Mouse (Mus musculus) large intestine, adult 2 months (tissue): ENCODE results near the gene Cd47. TPM values are rescaled to one million over a fixed set of nuclear protein-coding genes. Genes with fewer than 3 reads are reported as not detected.
"Not testable (repeated sequence)": the region's sequence is repeated elsewhere in the genome, so short reads cannot be mapped to it uniquely, and the experiment has no call there.

Experiments used
- DNase-seq: peaks from one replicate; pipeline ENCODE4 v3.0.0-alpha.2; 2012; ENCODE audit warnings: low read depth, low spot score
- WGBS: fragments of 180-500 bp; shearing (Covaris S2); methylation state at CpG from one replicate; pipeline ENCODE4 v1.1.7; 2018; 5-methylcytosine and 5-hydroxymethylcytosine counted together
- polyA plus RNA-seq: library from polyadenylated mRNA; depleted of rRNA; stranded (reverse); fragments of >200 nt; gene quantifications from 2 replicates; pipeline ENCODE4 v1.2.3, GENCODE M21; 2012

The Cd47 gene
- polyA plus RNA-seq, 1 experiment = 57.3 TPM

GRCm38 (mm10) chr16:49818146-49818545 lies 17.8 kb downstream of the Cd47 start:
- DNase-seq = no peak
- 69% methylated on average over 5 of the region's 5 CpGs for WGBS

- DNase-seq = peak; percentile 4
Measured at GRCm38 (mm10) chr16:49818627-49819026, 18.3 kb downstream of the Cd47 start.

GRCm38 (mm10) chr16:49819494-49819893 lies 19.2 kb downstream of the Cd47 start:
- WGBS = 87% methylated on average over 3 of the region's 3 CpGs
- DNase-seq = no peak

More at GRCm38 (mm10) chr16:49818627-49819026, 18.3 kb downstream of the Cd47 start:
- WGBS = 52% methylated on average over 6 of the region's 6 CpGs

DNA sequence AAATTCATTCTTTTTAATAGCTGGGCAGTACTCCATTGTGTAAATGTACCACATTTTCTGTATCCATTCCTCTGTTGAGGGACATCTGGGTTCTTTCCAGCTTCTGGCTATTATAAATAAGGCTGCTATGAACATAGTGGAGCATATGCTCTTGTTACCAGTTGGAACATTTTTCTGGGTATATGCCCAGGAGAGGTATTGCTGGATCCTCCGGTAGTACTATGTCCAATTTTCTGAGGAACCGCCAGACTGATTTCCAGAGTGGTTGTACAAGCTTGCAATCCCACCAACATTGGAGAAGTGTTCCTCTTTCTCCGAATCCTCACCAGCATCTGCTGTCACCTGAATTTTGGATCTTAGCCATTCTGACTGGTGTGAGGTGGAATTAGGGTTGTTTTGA lies 30.6 kb downstream of the Cd47 start:
- DNase-seq = not testable (repeated sequence)
- 93% methylated on average over 3 of the region's 3 CpGs for WGBS

- 70% methylated on average over 3 of the region's 3 CpGs for WGBS
- no peak for DNase-seq
Measured at GRCm38 (mm10) chr16:49832339-49832738, 32.0 kb downstream of the Cd47 start.

DNA sequence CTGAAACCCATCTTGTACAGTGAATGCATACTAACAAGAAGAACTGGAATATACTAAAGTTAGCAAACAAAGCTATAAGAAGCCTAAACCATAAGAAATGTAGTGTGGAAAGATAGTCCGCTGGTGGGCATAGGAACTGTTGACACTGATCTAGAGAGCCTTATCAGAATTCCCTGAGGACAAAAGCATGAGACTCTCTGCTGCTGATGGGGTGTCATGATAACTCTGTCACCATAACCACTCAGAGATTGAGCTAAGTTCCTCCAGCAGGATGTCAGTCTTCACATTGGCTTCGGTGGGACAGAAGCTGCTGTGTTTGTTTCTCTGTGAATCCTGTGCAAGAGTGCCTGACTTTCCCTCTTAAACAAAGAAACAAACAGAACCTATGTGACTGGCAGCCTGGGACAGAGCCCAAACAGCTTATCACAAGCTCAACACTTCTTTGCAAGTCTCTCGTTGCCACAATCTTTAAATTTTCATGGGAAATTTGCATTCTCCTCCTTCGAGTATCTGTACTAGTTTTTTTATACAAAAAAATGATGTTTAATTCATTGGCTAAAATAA lies 33.9 kb downstream of the Cd47 start:
- no peak for DNase-seq
- WGBS = 51% methylated on average over 4 of the region's 4 CpGs

- 81% methylated on average over 6 of the region's 6 CpGs for WGBS
- DNase-seq = no peak
Measured at GRCm38 (mm10) chr16:49836634-49837164, 36.4 kb downstream of the Cd47 start.

DNA sequence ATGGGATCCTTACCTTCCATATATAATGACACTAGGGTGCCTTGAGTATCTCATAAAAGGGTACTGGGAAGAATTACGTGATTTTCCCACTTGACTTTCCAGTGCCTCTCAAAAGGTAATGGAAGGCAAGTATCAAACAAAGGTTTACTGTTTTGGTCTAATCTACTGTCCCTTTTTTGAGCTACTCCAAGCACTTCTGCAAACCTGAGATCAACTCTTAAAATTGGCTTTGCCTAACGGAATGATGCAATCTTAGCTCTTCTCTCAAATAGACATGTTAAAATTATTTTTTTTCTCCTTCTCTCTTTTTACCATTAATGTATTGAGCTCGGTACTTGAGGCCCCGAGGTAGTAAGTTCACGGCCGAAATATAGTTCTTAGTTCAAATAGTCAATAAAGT lies 38.6 kb downstream of the Cd47 start:
- no peak for DNase-seq
- 72% methylated on average over 6 of the region's 6 CpGs for WGBS

- 46% methylated on average over 15 of the region's 15 CpGs for WGBS
- DNase-seq = no peak
Measured at GRCm38 (mm10) chr16:49839681-49840535, 39.6 kb downstream of the Cd47 start.

DNA sequence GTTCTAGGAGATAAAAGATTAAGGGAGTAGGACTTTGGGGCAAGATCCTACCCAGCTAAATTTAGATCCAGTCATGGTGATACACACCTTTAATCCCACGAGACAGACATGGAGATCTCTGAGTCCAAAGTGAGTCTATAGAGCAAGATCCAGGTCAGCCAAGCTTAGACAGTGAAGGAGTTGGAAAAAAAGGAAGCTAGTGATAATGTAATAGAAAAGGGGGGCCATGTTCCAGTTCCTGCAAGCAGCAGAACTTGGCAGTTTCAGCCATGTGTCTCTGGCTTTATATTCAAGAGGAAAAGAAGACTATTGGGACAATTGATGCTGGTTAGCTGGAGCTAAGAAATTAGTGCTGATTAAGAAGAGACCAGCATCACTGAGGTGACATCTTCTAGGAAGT lies 43.4 kb downstream of the Cd47 start:
- 77% methylated on average over 1 of the region's 1 CpGs for WGBS
- no peak for DNase-seq

DNA sequence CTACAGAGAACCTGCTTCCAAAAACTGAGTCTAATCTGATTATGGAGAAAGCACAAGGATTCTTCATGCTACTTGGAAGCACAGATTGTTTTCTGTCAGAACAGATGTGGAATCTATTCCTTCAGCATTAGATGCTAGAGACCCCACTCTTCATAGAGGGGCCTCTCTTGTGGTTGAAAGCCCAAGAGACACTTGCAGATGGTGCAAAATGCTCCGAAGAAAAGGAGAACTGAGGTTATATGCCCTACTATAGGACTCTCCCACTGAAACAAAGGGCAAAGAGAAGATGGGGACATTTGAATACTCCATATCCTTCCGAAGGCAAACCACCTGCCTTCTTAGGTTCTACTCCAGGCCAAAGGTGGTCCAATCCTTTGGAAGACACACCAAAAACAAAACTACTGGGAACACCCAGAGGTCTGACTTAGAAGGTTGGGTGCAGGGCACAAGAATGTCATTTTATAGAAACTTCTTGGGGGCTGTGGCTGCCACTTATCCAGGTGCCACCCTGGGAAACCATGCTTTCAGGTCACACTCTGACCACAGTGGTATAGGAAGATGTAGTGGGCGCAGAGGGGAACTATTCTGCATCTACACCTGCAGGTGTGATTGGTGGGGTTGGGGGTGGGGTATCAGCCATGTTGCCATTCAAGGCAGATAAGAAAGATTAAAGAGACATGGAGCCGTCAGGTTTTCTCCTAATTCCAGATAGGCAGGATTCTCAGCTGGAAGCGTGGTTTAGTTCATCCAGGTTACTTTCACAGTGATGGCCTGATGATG lies 47.1 kb downstream of the Cd47 start:
- no peak for DNase-seq
- 80% methylated on average over 5 of the region's 5 CpGs for WGBS

- no peak for DNase-seq
- 70% methylated on average over 1 of the region's 1 CpGs for WGBS
Measured at GRCm38 (mm10) chr16:49848651-49849050, 48.3 kb downstream of the Cd47 start.

DNA sequence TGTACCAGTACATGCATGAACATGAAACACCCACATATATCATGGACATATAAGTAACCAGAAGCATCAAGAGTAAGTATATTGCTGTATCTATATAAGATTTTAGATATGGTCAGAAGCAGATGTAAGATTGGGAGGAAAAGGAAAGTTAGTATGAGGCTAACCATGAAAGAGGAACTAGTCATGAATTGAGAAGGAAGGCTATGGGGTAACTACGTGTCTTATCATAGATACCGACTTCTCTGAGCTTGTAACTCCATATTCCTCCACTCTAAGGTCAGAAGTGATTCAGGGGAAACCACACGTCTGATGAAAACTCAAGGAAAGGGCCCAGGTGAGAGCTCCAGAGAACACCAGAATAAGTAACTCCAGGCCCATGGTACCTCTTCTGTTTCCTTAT lies 52.6 kb downstream of the Cd47 start:
- 85% methylated on average over 3 of the region's 3 CpGs for WGBS
- DNase-seq = no peak

- 92% methylated on average over 6 of the region's 6 CpGs for WGBS
- no peak for DNase-seq
Measured at GRCm38 (mm10) chr16:49853633-49854032, 53.3 kb downstream of the Cd47 start.

- no peak for DNase-seq
Measured at GRCm38 (mm10) chr16:49854194-49854593, 53.9 kb downstream of the Cd47 start.

DNA sequence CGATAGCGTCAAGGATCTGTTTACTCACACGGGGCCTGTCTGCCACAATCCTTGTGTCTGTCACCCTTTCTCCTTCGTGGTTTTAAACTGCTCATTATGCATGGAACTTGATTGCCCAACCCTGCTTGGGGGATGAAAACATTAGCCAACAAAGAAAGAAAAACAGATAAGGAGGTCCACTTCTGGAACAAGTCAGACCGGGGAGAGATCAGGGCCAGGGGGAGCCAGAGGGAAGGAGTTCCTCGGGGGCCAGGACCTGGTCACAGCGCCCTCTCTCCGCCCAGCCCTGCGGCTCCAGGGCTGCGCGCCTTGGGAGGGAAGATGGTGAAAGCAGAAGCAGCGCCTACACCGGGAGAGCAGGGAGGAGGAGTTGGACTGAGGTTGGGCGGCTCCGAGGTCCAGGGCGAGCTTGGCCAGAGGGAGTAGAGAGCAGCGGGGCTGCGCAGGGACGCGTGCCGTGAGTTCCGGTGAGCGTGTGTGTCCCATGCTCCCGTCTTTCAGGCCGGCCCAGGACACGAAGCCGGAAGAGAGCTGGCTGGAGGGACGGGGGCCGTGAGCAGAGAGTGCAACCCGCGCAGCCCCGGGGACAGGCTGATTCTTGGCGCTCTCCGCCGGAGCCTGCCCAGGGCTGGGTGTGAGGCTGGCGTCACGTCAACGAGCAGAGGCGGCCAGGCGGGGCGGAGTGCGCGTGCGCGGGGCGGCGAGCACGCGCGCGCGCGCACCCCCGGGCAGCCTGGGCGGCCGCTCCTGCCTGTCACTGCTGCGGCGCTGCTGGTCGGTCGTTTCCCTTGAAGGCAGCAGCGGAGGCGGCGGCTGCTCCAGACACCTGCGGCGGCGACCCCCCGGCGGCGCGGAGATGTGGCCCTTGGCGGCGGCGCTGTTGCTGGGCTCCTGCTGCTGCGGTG lies 54.9 kb downstream of the Cd47 start:
- peak; percentile 52 for DNase-seq
- under 1% methylated on average over 74 of the region's 74 CpGs for WGBS

More at GRCm38 (mm10) chr16:49854194-49854593, 53.9 kb downstream of the Cd47 start:
- WGBS = 83% methylated on average over 6 of the region's 6 CpGs

DNA sequence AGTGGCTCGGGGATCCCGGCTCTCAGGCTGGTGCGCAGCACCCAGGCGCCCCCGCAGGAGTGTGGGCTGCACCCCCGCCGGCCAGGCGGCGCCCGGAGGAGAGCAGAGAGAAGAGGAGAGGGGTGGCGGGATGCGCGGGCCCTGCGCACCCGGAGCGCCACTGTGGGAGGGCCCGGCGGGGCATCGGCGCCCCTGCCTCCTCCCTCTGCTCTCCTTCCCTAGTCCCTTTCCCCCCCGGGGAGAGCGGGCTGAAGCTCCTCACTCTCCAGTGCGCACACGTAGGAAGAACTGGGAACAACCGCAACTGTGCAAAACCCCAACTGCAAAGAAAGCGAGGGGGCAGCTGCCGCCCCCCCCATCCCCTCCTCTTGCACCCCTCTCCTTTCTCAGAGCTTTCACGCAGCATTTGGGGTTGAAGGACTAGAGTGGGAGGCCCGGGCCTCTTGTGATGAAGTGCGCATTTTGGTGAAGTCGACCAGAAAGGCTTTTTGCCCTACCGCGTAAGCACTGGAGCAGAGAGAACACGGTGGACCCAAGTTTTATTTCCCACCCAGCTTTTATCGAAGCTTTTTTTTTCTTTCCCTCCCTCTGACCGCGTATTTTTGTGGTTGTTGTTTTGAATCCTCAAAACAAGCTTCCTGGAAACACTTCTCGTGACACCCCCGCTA lies 55.6 kb downstream of the Cd47 start:
- under 1% methylated on average over 39 of the region's 39 CpGs for WGBS

DNA sequence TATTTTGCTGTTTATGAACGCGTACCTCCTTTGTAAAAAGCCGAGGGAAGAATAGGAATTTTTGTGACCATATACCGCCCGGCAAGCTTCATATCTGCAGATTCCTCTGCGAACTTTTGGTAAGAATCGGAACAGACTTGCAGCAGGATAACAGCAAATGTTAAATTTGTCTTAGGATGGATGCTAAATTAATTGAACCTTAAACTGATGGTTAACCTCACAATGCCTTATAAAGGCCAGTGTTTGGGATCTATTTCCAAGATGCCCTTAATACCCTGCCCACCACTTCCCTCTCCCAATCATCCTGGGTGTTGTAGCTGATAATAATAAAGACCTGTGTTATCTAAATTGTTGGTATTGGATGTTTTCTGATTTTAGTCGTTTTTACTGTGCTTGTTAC lies 56.3 kb downstream of the Cd47 start:
- DNase-seq = no peak
- 10% methylated on average over 8 of the region's 8 CpGs for WGBS

More for the DNA sequence above, 55.6 kb downstream of the Cd47 start:
- DNase-seq = no peak
